Mouse (Mus musculus) heart, embryonic 13.5 days (tissue): ENCODE data around the gene Tlcd1. TPM values are rescaled to one million over a fixed set of nuclear protein-coding genes. Genes with fewer than 3 reads are reported as not detected.

Experiments used
- ATAC-seq: fragments of 200-750 bp; cut with Nextera tagmentation; 2 replicates; pipeline ENCODE4 v1.8.0; 2017; ENCODE audit warnings: moderate TSS enrichment; ENCODE audit not compliant: insufficient number of reproducible peaks, low FRiP score, low TSS enrichment; ENCODE audit errors: extremely low read depth
- H3K27ac ChIP-seq: fragments of 300-500 bp; sonication (generic); replicated peaks from 2 replicates; pipeline ENCODE4 v1.5.1; 2015; ENCODE audit warnings: moderate library complexity, mild to moderate bottlenecking, inconsistent platforms
- H3K27me3 ChIP-seq: fragments of 300-500 bp; sonication (generic); replicated peaks from 2 replicates; pipeline ENCODE4 v1.6.1; 2015; ENCODE audit warnings: mild to moderate bottlenecking, inconsistent platforms
- H3K36me3 ChIP-seq: fragments of 300-500 bp; sonication (generic); 2 replicates; pipeline ENCODE4 v1.6.1; 2015; ENCODE audit warnings: mild to moderate bottlenecking, inconsistent platforms
- H3K4me1 ChIP-seq: fragments of 300-500 bp; sonication (generic); 2 replicates; pipeline ENCODE4 v1.6.1; 2015; ENCODE audit warnings: inconsistent platforms
- H3K4me2 ChIP-seq: fragments of 300-500 bp; sonication (generic); 2 replicates; pipeline ENCODE4 v1.6.1; 2015; ENCODE audit warnings: inconsistent platforms, mild to moderate bottlenecking, moderate library complexity
- H3K4me3 ChIP-seq: fragments of 300-500 bp; sonication (generic); 2 replicates; pipeline ENCODE4 v1.5.1; 2015; ENCODE audit warnings: moderate library complexity, mild to moderate bottlenecking, inconsistent platforms
- H3K9ac ChIP-seq: fragments of 300-500 bp; sonication (generic); 2 replicates; pipeline ENCODE4 v1.6.1; 2015; ENCODE audit warnings: inconsistent platforms, mild to moderate bottlenecking, moderate library complexity
- H3K9me3 ChIP-seq: fragments of 300-500 bp; sonication (generic); 2 replicates; pipeline ENCODE4 v1.6.1; 2016; ENCODE audit warnings: inconsistent platforms
- WGBS: fragments of 180-500 bp; shearing (Covaris S2); methylation state at CpG from one replicate; pipeline ENCODE4 v1.1.7; 2015; ENCODE audit warnings: mixed read lengths; 5-methylcytosine and 5-hydroxymethylcytosine counted together
- polyA plus RNA-seq: library from polyadenylated mRNA; unstranded; fragments of >200 nt; fragmentation: Nextera tagmentation; extraction: Ambion mirVana; gene quantifications from 2 replicates; pipeline ENCODE4 v1.2.1, GENCODE M21; 2015

Gene Tlcd1
- polyA plus RNA-seq, 1 experiment from 2014 or later, result 14.7 TPM

- H3K9me3 ChIP-seq, result no peaks in the 10 kb centered on the region
- ATAC-seq, result no peak
- H3K36me3 ChIP-seq, result peaks cover 17% of the 10 kb centered on the region
- peak overlapping the region; percentile 32; the same call in 1 of the 2 replicates for H3K4me2 ChIP-seq
- H3K27me3 ChIP-seq, result no peaks in the 10 kb centered on the region
- 57% methylated on average over 19 of the region's 19 CpGs for WGBS
- H3K9ac ChIP-seq, result no peak overlapping the region
- H3K4me1 ChIP-seq, result peaks cover 30% of the 10 kb centered on the region
- H3K27ac ChIP-seq, result no peak overlapping the region
- H3K4me3 ChIP-seq, result no peak overlapping the region
Measured at GRCm38 (mm10) chr11:78168541-78169468, 7.7 kb upstream of the Tlcd1 start.

GRCm38 (mm10) chr11:78170306-78170705, 6.2 kb upstream of the Tlcd1 start:
- no peaks in the 10 kb centered on the region for H3K9me3 ChIP-seq
- no peak overlapping the region for H3K4me2 ChIP-seq
- 85% methylated on average over 15 of the region's 15 CpGs for WGBS
- H3K9ac ChIP-seq, result no peak overlapping the region
- H3K36me3 ChIP-seq, result peaks cover 17% of the 10 kb centered on the region
- H3K4me3 ChIP-seq, result no peak overlapping the region
- H3K27me3 ChIP-seq, result no peaks in the 10 kb centered on the region
- no peak for ATAC-seq
- no peak overlapping the region for H3K27ac ChIP-seq
- peaks cover 37% of the 10 kb centered on the region for H3K4me1 ChIP-seq

GRCm38 (mm10) chr11:78171328-78171727, 5.2 kb upstream of the Tlcd1 start:
- 70% methylated on average over 4 of the region's 4 CpGs for WGBS
- no peak for ATAC-seq
- peaks cover 36% of the 10 kb centered on the region for H3K4me1 ChIP-seq

GRCm38 (mm10) chr11:78172034-78172747, 4.3 kb upstream of the Tlcd1 start:
- no peak for ATAC-seq
- H3K27ac ChIP-seq, result no peak overlapping the region
- H3K4me1 ChIP-seq, result peaks cover 32% of the 10 kb centered on the region
- no peak overlapping the region for H3K9ac ChIP-seq
- peaks cover 17% of the 10 kb centered on the region for H3K36me3 ChIP-seq
- H3K27me3 ChIP-seq, result no peaks in the 10 kb centered on the region
- 76% methylated on average over 16 of the region's 16 CpGs for WGBS
- H3K9me3 ChIP-seq, result no peaks in the 10 kb centered on the region
- no peak overlapping the region for H3K4me2 ChIP-seq
- no peak overlapping the region for H3K4me3 ChIP-seq

More at GRCm38 (mm10) chr11:78171328-78171727, 5.2 kb upstream of the Tlcd1 start:
- Histone ChIP-seq H3K9me3 (no peaks in the 10 kb centered on the region), H3K27ac (no peak overlapping the region), H3K27me3 (no peaks in the 10 kb centered on the region), H3K4me2 (no peak overlapping the region), H3K36me3 (peaks cover 17% of the 10 kb centered on the region), H3K4me3 (no peak overlapping the region), H3K9ac (no peak overlapping the region)

GRCm38 (mm10) chr11:78172748-78173383, 3.6 kb upstream of the Tlcd1 start:
- no peak for ATAC-seq
- Histone ChIP-seq H3K27me3 (no peaks in the 10 kb centered on the region), H3K36me3 (peaks cover 17% of the 10 kb centered on the region), H3K9me3 (no peaks in the 10 kb centered on the region), H3K4me2 (no peak overlapping the region), H3K27ac (no peak overlapping the region), H3K4me3 (no peak overlapping the region), H3K4me1 (peaks cover 37% of the 10 kb centered on the region), H3K9ac (peak overlapping the region; percentile 39; the same call in 1 of the 2 replicates)
- 75% methylated on average over 19 of the region's 19 CpGs for WGBS

- no peak overlapping the region for H3K27ac ChIP-seq
Measured at GRCm38 (mm10) chr11:78174506-78174905, 2.0 kb upstream of the Tlcd1 start.

GRCm38 (mm10) chr11:78175771-78176401, 625 bp upstream of the Tlcd1 start:
- ATAC-seq, result no peak

More at GRCm38 (mm10) chr11:78174506-78174905, 2.0 kb upstream of the Tlcd1 start:
- Histone ChIP-seq H3K4me1 (peaks cover 44% of the 10 kb centered on the region), H3K4me2 (no peak overlapping the region), H3K4me3 (no peak overlapping the region), H3K9me3 (no peaks in the 10 kb centered on the region), H3K27me3 (no peaks in the 10 kb centered on the region), H3K36me3 (peaks cover 21% of the 10 kb centered on the region), H3K9ac (no peak overlapping the region)
- 90% methylated on average over 3 of the region's 3 CpGs for WGBS
- ATAC-seq, result no peak

GRCm38 (mm10) chr11:78176905-78177331, 407 bp downstream of the Tlcd1 start:
- no peaks in the 10 kb centered on the region for H3K27me3 ChIP-seq
- H3K4me2 ChIP-seq, result peak overlapping the region; percentile 81
- H3K9ac ChIP-seq, result peak overlapping the region; percentile 86
- no peak for ATAC-seq
- no peaks in the 10 kb centered on the region for H3K9me3 ChIP-seq
- H3K4me1 ChIP-seq, result peaks cover 67% of the 10 kb centered on the region
- under 1% methylated on average over 23 of the region's 23 CpGs for WGBS
- peak overlapping the region; percentile 66 for H3K4me3 ChIP-seq
- peaks cover 35% of the 10 kb centered on the region for H3K36me3 ChIP-seq
- H3K27ac ChIP-seq, result peak overlapping the region; percentile 97

More at GRCm38 (mm10) chr11:78175771-78176401, 625 bp upstream of the Tlcd1 start:
- H3K4me1 ChIP-seq, result peaks cover 58% of the 10 kb centered on the region
- no peaks in the 10 kb centered on the region for H3K9me3 ChIP-seq
- peak overlapping the region; percentile 97 for H3K27ac ChIP-seq
- H3K36me3 ChIP-seq, result peaks cover 33% of the 10 kb centered on the region
- peak overlapping the region; percentile 81 for H3K4me2 ChIP-seq
- H3K4me3 ChIP-seq, result peak overlapping the region; percentile 66
- H3K27me3 ChIP-seq, result no peaks in the 10 kb centered on the region
- WGBS, result 6% methylated on average over 10 of the region's 10 CpGs
- H3K9ac ChIP-seq, result peak overlapping the region; percentile 86

- WGBS, result under 1% methylated on average over 10 of the region's 10 CpGs
- Histone ChIP-seq H3K9me3 (no peaks in the 10 kb centered on the region), H3K4me3 (peak overlapping the region; percentile 66), H3K9ac (peak overlapping the region; percentile 86), H3K27me3 (no peaks in the 10 kb centered on the region), H3K27ac (peak overlapping the region; percentile 97), H3K36me3 (peaks cover 35% of the 10 kb centered on the region), H3K4me1 (peaks cover 67% of the 10 kb centered on the region), H3K4me2 (peak overlapping the region; percentile 81)
- no peak for ATAC-seq
Measured at GRCm38 (mm10) chr11:78177437-78177836, 926 bp downstream of the Tlcd1 start.

- peaks cover 63% of the 10 kb centered on the region for H3K4me1 ChIP-seq
- under 1% methylated on average over 83 of the region's 84 CpGs for WGBS
- H3K9me3 ChIP-seq, result no peaks in the 10 kb centered on the region
Measured at GRCm38 (mm10) chr11:78177903-78178858, 1.7 kb downstream of the Tlcd1 start.

More at GRCm38 (mm10) chr11:78177903-78178858, 1.7 kb downstream of the Tlcd1 start:
- Histone ChIP-seq H3K9ac (peak overlapping the region; percentile 86), H3K36me3 (peaks cover 34% of the 10 kb centered on the region), H3K4me2 (peak overlapping the region; percentile 81), H3K27me3 (no peaks in the 10 kb centered on the region), H3K4me3 (peak overlapping the region; percentile 66), H3K27ac (peak overlapping the region; percentile 97)
- ATAC-seq, result peak; percentile 71
